Mouse (Mus musculus): ENCODE results near the gene Usp19.
A peak's percentile ranks its signal among the peaks of the same experiment; 100 is the strongest.

The Usp19 gene

DNA sequence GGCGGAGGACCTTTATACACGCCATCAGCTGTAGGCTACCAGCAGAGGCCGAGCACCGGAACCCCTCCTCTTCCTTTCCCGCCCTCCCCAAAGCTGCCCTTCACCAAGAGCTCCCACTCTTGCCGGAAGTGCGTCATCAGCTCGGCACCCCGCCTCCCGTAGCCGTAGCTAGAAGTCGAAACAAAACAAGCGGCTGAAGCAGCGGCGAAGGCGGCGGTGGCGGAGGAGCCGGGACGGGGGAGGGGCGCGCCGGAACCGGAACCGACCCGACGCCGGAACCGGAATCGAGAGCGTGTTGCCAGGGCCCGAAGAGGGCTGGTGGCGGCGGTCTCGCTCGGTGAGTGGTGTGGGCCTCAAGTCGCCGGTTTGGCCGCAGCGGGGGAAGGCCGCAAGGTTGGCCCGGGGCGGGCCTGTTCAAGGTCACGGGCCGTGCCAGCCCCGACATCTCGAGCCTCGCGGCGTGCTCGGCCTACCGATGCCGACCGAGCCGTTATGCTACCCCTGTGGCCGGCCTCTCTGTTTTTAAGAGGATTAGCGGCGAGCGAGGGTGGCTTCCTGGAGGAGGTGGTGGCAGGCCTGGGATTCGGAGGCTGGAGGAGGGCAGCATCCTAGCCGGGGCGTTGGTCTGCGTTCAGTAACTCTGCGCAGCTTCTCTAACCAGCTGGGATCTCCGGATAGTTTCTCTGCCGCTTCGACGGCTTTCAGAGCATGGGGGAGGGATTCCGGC lies at the start of gene Usp19:
Usp19 (plus strand) TSS at position 44 of the 727 bp plus-strand sequence.
- peak; percentile 98 for DNase-seq

DNA sequence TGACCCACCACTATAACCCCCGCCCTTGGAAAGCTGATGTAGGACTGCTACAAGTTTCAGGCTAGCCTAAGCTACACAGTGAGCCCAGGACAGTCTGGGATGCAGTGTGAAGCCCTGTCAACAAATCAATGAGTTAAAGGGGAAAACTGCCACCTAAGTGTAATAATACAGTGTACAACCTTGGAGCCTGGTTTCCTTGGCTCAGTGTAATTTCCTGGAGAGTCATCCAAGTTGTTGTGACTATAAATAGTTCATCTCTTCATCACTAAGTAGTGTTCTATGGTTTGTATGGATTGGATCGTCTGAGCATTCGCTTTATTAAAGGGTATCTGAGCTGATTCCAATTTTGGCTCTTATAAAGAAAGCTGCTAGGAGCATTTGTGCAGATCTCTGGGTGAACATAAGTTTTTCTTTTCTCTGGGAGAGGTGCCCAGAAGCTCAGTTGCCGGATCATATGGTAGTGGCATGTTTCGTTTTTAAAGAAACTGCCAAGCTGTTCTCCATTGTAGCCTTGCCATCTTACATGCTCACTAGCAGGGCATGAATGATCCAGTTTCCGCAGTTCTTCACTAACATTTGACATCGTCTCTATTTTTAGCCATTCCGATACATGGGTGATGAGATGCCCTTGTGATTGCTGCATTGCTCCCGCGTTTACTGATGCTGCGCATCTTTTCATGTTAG lies 49.0 kb upstream of the Usp19 start:
- no peak for DNase-seq

DNA sequence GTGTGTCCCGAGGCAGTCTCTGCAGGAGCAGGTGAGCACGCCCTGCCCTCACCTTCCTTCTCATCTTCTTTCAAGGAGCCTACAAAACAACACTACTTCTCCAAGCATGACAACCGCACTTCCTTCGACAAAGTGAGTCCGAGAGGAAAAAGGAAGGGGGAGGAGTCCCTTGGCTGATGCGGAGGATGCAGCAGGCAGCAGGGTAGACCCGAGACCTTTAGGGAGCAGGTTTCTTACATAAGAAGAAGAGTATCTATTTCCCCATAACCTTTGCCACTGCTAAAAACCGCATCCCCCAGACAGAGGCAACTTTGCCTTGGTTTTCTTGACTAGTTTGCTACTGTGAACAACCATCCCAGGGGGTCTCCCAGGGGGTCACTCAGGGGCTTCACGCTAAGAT lies 45.3 kb upstream of the Usp19 start:
- no peak for DNase-seq

DNA sequence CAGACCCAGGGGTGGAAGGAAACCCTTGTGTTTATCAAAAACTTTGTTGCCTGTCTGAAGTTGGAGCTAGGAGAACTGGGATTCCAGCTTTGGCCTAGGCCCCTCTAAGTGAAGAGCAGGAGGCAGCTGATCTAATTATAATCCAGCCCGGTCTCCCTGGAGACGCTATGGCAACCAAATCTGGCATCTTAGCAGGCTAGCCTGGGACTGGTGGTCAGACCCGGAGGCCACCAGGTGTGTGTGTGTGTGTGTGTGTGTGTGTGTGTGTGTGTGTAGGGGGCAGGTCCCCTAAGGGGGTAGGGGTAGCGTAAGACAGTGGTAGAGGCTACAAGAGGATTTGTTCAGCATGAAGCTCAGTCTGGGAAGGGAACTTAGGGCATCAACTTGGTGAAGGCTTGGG lies 40.5 kb upstream of the Usp19 start:
- DNase-seq: no peak

DNA sequence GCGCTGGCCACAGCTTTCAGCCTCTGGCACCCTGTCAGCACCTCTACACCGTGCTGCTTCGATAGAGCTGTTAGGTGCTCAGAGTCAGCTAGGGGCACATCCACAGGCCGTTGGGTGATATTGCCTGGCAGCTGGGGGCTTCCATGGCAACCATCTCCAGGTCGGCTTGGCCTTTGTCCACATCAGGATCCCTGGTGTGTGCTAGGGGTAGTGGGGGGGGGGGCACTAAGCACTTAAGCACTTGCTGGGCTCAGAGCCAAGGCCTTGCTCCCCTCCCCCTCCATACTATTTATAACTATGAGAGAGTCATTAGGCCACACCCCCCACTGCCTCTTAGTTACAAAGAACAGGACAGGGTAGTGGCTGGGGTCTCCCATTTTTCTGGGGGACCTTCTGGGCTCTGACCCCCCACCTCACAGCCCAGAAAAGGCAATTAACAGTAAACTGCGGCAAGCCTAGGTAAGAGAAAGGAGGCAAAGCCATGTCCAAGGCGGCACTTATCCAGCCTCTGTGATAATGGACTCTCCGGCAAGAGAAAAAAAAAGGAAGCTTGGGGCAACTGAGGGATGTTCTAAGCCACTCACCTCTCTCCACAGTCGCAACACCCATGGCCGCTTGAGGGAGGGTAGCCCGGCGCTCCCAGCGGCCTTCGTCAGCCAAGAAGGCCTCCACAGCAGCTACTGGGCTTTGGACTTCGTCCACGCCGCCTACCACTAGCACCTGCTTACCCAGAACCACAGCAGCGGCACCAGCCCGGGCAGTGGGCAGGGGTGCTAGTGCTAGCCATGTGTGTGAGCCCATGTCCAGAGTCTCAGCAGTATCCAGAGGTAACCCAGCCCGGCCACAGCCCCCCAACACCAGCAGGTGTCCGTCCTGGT lies 39.9 kb upstream of the Usp19 start:
- DNase-seq: peak; percentile 39

DNA sequence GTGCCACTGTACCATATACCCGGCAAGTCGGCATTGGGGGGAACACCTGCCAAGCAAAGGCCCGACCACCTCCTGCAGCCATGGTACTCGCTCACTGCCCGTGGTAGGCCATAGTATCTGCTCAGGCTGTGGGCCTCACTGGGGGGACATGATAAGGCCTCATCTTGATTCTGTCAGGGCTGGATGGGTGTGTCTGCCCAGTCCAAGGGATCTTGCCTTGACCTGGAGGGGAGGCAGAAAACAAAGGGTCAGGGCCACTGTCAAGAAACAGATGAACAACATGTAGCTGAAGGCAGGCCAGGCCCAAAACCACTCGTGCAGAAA lies 39.3 kb upstream of the Usp19 start:
- no peak for DNase-seq

DNA sequence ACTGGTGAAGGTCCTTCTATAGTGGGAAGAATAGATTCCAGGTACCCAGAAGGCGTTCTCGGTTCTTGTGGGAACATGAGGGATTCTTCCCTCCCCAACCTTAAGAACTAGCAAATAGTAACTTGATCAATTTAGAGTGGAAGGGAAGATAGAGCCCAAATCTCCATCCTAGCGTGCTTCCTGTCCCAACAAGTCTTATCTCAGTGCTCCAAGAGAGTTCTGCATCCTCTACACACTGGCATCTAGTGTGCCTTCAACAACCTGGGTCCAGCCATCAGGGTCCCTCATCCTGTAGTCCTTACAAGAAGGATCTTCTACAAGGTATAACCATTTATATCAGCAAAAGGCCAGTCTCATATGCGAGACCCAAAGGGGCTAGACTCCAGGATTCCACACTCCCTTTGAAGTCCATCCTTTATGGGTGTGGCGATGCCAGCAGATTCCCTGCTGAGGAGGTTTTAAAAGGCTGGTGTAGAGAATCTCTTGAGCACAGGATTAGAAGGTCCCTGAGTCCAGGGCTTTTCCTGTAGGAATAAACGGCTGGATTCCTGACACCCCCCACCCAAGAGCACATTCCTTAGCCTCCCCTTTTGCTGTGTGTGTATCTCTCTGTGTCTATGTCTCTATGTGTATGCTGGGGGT lies 38.8 kb upstream of the Usp19 start:
- no peak for DNase-seq

DNA sequence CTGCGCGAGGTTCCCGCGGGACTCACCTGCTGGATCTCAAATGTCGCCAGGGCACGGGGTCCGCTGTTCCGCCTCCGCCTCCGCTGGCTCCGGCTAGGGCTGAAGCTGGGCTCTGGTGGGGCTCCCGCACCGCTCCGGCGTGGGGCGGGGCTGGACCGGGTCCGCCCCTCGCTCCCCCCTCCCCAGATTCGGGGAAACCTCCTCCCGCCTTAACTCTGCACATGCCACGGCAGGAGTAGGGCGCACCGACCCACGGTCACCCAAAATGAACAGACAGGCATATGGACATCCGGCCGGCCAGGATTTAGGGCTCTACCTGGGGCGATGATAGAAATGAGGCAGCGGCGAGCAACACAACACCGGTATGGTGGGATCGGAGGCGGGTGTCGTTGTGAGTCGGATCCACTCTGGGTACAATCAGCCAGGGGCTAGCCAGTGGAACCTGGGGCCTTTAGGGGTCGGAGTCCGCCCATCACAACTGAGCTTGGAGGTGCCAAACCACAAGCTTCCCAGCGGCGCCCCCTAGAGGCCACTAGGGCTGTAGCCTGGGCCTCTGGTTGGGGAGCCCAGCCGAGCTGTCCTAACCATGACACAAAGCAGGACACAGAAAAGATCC lies 38.0 kb upstream of the Usp19 start:
- DNase-seq: peak; percentile 90

DNA sequence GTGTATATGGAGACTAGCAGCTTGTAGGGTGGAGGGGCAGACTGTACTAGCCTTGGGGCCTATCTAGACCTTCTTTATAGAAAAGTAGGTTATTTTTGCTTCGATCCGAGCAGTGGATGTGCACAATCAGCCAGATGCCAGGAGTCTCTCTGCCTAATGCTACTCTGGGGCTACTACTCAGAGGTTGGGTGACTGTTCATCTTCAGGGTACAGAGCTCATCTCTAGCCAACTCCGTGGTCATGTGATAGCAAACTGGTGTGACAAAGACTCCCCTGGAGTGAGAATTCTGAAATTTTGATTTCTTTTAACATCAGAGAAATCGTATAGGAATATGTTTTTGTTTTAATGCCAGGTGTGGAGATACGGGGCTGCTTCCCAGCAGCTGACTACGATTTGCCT lies 37.5 kb upstream of the Usp19 start:
- DNase-seq: no peak

DNA sequence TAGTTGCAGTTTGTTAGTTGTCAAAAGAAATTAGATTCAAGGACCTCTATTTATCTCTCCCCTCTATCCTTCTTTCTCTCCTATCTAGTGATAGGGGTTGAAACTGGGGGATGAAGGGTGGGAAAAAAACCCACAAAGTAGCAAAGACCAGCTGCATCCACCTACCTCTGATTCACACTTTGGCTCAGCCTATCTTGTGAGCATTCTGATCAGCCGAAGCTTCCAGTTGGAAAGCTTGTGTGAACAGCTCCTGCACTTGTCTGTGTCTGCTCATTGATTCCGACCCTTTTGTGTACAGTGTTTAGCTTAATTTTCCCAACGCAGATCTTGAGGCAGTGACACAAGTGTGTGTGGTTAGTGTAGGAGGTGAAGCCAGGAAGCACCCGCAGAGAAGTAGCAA lies 36.9 kb upstream of the Usp19 start:
- no peak for DNase-seq

DNA sequence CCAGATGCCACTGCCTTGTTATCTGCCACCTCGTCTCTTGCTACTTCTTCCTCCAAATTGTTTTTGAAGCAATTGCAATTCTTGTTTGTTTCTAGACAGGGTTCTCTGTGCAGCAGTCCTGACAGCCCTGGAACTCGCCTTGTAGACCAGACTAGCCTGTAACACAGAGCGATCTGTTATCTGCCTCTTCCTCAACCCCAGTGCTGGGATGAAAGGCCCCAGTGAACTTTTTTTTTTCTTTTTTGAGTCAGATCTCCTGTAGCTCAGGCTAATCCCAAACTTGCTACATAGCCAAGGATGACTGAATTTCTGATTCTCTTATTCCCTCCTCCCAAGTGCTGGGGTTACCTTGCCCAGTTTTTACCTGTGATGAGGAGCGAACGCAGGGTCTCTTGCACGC lies 36.0 kb upstream of the Usp19 start:
- DNase-seq: no peak

DNA sequence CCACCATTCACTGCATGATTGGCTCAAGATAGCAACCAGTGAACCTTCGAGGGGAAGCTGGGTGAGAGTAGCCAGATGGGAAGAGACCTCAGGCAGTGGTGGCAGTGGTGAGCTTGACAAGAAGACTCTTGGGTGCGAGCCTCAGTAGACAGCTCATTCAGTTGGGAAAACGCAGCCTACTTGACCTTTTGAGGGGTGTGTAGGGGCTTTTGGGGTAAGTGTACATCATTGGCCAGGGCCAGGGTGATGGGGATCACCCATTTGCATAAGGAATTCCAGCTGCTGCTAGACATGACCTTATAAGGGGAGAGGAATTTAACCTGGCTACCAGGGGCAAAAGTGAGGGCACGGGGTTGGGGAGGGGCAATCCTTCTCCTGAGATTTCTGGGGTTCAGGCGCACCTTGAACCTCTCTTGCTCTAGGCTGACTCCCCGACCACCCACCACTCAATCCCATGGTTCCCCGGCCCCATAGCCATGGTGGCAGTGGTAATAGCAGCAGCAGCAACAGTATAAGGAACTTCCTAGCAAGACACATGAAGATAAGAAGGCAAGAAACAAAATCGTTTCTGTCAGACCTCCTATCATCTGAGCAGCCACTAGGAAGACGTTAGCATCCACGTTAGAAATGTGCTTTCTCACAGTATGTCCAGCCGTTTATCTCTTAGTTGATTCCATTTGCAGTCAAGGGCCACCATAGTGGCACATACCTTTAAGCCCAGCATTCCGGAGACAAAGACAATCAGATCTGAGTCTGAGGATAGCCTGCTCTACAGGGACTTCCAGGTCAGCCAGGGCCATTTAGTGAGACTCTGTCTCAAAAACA lies 34.4 kb upstream of the Usp19 start:
- DNase-seq: no peak

DNA sequence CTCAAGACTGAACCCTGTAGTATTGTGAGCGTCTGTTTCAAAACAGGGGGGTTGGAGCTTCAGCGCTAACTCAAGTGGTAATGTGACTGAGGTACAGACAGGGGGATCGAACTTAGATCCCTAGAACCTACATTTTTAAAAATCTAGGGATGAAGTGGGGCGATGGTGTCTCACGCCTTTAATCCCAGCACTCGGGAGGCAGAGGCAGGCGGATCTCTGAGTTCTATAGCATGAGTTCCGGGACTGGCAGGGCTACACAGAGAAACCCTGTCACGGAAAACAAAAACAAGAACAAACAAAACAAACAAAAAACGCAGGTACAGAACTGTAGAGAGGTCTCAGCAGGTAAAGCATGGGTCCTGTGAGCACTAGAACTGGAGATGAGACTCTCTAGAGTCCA lies 33.4 kb upstream of the Usp19 start:
- no peak for DNase-seq

DNA sequence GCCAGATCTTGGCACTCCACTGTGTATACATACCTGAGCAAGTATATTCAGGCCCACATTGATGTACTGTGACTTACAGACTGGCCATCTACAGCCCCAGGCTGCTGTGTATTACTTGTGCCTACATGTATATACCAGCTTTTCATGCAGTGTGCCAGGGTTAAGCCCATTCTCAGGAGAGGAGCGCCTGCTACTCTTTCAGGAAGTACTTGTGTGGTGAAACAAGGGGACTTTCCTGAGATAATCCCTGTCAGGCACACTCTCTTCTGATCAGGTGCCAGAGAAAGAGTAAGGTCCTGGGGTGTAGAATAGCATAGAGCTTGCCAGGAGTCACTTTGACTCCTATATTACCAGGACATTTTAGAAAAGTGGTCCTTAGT lies 30.5 kb upstream of the Usp19 start:
- no peak for DNase-seq

DNA sequence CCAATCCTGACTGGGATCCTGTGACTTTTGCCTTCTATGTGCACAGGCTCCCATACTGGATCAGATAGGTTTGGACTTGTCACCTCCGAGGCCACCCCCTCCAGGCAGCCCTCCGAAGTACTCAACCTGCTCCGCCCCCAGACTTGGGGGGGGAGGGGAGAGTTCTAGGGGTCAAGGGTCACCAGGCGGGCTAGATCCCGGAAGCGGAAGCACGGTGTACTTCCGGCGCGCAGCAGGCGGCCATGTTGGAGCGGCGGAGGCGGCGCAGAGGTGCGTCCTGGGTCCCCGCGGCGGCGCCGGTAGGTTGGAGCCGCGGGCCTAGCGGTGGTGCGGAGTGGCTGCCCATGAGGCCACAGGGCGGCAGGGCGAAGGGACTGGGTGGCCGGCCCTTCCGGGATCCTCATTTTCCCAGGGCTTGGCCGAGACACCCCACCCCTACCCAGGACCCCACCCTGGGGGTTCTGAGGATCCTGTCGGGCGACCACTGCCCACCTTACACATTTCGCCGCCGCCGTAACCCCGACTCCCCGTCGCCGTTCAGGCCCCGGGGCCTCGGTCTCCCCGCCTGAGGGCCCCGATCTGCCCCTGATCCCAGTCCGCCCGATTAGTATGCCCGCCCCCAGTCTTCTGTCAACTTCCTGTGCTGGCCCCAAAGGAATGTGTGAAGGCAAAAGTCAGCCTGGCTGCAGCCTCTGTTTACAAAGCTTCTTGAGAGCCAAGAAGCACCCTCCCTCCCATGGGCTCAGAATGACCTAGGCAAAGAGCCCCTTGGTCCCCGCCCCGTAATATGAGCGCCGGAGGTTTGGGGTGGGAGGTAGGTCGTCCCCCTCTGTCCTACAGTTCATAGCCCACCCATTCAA lies 29.9 kb upstream of the Usp19 start, which contains the start of gene Ccdc71:
Ccdc71 (plus strand) TSS at position 209 of the 860 bp plus-strand sequence.
- DNase-seq: peak; percentile 90

DNA sequence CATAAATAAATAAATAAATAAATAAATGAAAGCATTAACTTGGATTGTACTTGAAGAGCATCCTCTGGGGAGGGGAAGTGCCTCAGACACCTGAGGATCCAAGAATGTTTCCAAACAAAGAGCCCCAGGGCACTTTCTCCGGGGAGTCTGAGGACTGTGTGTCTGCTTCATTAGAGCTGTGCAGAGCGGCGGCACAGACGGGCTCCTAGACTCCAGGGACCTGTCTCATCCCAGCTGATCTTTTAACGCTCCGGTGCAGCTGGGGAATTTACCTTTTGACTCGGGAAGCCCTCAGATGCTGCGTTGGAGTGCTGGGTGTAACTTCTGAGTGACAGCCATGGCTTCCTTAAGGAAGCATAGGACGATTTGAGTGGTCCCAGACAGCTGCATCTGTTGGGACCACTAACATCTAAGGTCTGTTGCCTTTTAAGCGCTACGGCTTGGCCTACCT lies 29.2 kb upstream of the Usp19 start, which contains the start of gene Klhdc8b:
Klhdc8b (minus strand) TSS at position 401 of the 451 bp plus-strand sequence.
- no peak for DNase-seq

DNA sequence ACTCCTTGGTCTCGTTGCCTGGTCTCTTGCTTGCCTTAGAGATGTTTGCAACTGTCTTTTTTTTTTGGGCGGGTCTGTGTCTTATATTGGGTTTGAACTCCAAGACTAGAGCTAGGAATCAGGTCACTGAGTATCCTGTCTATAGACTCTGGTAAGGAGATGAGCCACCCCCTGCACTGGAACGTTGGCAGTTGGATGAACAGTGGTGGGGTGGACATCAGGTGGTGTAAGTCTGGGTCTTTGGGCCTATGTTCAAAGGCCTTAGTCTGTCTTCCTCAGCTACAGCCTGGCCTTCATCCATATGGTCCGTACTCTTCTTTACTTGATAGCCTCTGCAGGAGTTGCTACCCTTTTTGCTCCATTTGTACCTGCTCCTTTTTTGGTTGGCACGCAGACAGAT lies 28.7 kb upstream of the Usp19 start:
- no peak for DNase-seq

DNA sequence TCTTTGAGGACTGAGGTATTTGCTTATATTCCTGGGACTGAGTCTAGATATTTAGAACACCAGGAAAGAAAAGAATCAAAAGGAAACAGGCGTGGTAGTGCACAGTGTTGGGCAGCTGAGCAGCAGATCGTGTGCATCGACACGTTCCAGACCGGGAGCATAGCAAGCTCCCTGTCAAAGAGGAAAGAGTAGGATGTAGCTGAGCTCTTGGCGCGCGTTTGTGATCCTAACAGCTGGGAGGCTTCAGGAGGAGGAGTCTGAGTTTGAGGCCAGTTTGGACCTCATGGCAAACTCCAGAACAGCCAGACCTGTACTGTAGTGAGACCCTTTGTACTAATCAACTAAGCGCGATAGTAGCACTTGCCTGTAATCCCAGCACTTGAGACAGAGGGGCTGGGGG lies 28.2 kb upstream of the Usp19 start:
- DNase-seq: no peak

DNA sequence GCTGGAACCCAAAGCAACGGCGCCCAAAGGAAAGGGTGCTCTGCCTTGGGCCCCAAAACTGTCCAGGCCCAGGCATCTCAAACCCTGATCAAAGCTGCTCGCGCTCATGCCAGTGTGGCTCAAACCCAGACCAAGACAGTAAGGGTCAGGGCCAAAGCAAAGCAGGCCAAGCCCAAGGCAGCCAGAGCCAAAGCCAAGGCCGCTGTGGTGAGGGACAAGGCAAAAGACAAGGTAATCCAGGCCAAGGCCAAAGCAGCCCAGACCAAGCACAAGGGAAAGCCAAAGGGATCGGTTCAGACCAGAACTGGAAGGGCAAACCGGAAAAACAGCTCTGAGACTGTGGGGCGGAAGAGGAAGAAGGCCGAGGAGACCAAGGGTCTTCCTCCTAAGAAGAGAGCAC lies 26.7 kb upstream of the Usp19 start:
- no peak for DNase-seq

DNA sequence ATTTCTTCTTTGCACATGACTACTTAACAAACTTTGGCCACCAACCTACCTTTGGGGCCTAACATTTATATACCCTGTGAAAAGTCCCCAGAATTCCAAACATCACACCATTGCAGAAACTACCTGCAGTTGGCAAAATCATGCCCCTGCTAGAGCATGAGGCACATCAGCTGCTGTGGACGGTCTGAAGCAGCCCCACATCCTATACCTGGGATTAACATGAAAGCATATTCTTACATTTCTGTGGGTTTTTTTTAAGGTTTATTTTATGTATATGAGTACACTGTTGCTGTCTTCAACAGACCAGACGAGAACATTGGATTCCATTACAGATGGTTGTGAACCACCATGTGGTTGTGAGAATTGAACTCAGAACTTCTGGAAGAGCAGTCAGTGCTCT lies 24.2 kb upstream of the Usp19 start:
- DNase-seq: no peak

DNA sequence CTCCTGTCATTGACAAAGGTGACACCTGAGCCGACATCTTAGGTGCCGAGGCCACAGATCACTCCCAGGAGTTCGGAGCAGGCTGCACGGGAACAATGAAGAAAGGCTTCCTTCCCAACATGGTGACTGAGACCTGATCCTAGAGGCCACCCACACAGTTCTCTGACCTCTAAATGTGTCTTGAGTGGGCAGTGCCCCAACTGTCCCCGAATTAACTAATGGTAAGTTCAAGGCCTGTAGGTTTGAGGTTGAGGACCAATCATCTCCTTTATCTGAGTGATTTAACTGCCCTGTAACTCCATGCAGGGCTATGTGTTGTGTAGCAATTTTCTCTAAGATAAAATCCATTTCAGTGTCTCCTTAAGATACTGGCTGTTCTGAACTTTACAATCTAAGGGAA lies 21.0 kb upstream of the Usp19 start:
- no peak for DNase-seq

Measured in cerebellum, adult 9-11 months (tissue).